Mouse (Mus musculus) limb, embryonic 11.5 days (tissue): ENCODE results near the gene Etv3. TPM values are rescaled to one million over a fixed set of nuclear protein-coding genes. Genes with fewer than 3 reads are reported as not detected.
A peak's percentile ranks its signal among the peaks of the same experiment; 100 is the strongest.
"Not testable (repeated sequence)": the region's sequence is repeated elsewhere in the genome, so short reads cannot be mapped to it uniquely, and the experiment has no call there.

ENCODE experiments used
- ATAC-seq: fragments of 200-750 bp; cut with Nextera tagmentation; 2 replicates; pipeline ENCODE4 v1.8.0; 2017; ENCODE audit warnings: low read depth; ENCODE audit not compliant: insufficient number of reproducible peaks, low FRiP score, low TSS enrichment
- DNase-seq: peaks from one replicate; pipeline ENCODE4 v3.0.0-alpha.2; 2015; ENCODE audit warnings: low spot score
- H3K27ac ChIP-seq: fragments of 300-500 bp; sonication (generic); replicated peaks from 2 replicates; pipeline ENCODE4 v1.5.1; 2014; ENCODE audit warnings: low read depth, mild to moderate bottlenecking, low read length
- H3K27me3 ChIP-seq: fragments of 300-500 bp; sonication (generic); 2 replicates; pipeline ENCODE4 v1.6.1; 2014; ENCODE audit warnings: mild to moderate bottlenecking, low read length, mixed read lengths; ENCODE audit not compliant: control insufficient read depth, insufficient read depth
- H3K36me3 ChIP-seq: fragments of 300-500 bp; sonication (generic); 2 replicates; pipeline ENCODE4 v1.6.1; 2014; ENCODE audit warnings: mild to moderate bottlenecking, low read length, moderate library complexity, mixed read lengths; ENCODE audit not compliant: control insufficient read depth, insufficient read depth
- H3K4me1 ChIP-seq: fragments of 300-500 bp; sonication (generic); 2 replicates; pipeline ENCODE4 v1.6.1; 2014; ENCODE audit warnings: low read length, mixed read lengths; ENCODE audit not compliant: control insufficient read depth, insufficient read depth
- H3K4me2 ChIP-seq: fragments of 300-500 bp; sonication (generic); 2 replicates; pipeline ENCODE4 v1.6.1; 2014; ENCODE audit warnings: low read depth, mild to moderate bottlenecking, moderate library complexity; ENCODE audit not compliant: severe bottlenecking
- H3K4me3 ChIP-seq: fragments of 300-500 bp; sonication (generic); 2 replicates; pipeline ENCODE4 v1.5.1; 2014; ENCODE audit warnings: low read depth, low read length
- H3K9ac ChIP-seq: fragments of 300-500 bp; sonication (generic); 2 replicates; pipeline ENCODE4 v1.6.1; 2014; ENCODE audit warnings: mild to moderate bottlenecking, low read length
- H3K9me3 ChIP-seq: fragments of 300-500 bp; sonication (generic); 2 replicates; pipeline ENCODE4 v1.6.1; 2016; ENCODE audit warnings: low read length; ENCODE audit not compliant: control insufficient read depth
- WGBS: fragments of 180-500 bp; shearing (Covaris S2); extraction: QIAGEN DNeasy Blood & Tissue Kit; methylation state at CpG from one replicate; pipeline ENCODE4 v1.1.7; 2014; 5-methylcytosine and 5-hydroxymethylcytosine counted together
- polyA plus RNA-seq: library from polyadenylated mRNA; unstranded; fragments of >200 nt; fragmentation: Nextera tagmentation; extraction: Ambion mirVana; gene quantifications from 2 replicates; pipeline ENCODE4 v1.2.1, GENCODE M21; 2014

The Etv3 gene
- polyA plus RNA-seq, 1 experiment from 2014 or later = 11.2 TPM

GRCm38 (mm10) chr3:87554859-87555258 lies 29.7 kb downstream of the Etv3 start:
- not testable (repeated sequence) for DNase-seq, H3K4me1 ChIP-seq, H3K4me2 ChIP-seq, H3K4me3 ChIP-seq, ATAC-seq, H3K9ac ChIP-seq, H3K36me3 ChIP-seq, H3K27me3 ChIP-seq, H3K27ac ChIP-seq, H3K9me3 ChIP-seq
- WGBS = 86% methylated on average over 10 of the region's 13 CpGs

- WGBS = 68% methylated on average over 3 of the region's 3 CpGs
- Histone ChIP-seq H3K9me3 (no peaks in the 10 kb centered on the region), H3K4me1 (no peaks in the 10 kb centered on the region), H3K27me3 (no peaks in the 10 kb centered on the region), H3K36me3 (no peaks in the 10 kb centered on the region), H3K9ac (no peak overlapping the region), H3K27ac (no peak overlapping the region), H3K4me3 (no peak overlapping the region), H3K4me2 (no peak overlapping the region)
- ATAC-seq = no peak
- DNase-seq = no peak
Observed at GRCm38 (mm10) chr3:87556109-87556531, 30.9 kb downstream of the Etv3 start.

GRCm38 (mm10) chr3:87556668-87557278 lies 31.6 kb downstream of the Etv3 start:
- WGBS = 88% methylated on average over 12 of the region's 12 CpGs
- Histone ChIP-seq H3K36me3 (no peaks in the 10 kb centered on the region), H3K27ac (no peak overlapping the region), H3K4me2 (no peak overlapping the region), H3K4me3 (no peak overlapping the region), H3K9ac (no peak overlapping the region), H3K9me3 (no peaks in the 10 kb centered on the region), H3K4me1 (no peaks in the 10 kb centered on the region), H3K27me3 (no peaks in the 10 kb centered on the region)
- no peak for ATAC-seq
- DNase-seq = no peak

GRCm38 (mm10) chr3:87560156-87560555 lies 34.9 kb downstream of the Etv3 start:
- H3K9me3 ChIP-seq = no peaks in the 10 kb centered on the region
- H3K9ac ChIP-seq = no peak overlapping the region
- no peak for ATAC-seq
- H3K4me2 ChIP-seq = no peak overlapping the region
- no peak overlapping the region for H3K27ac ChIP-seq
- H3K27me3 ChIP-seq = no peaks in the 10 kb centered on the region
- 65% methylated on average over 3 of the region's 3 CpGs for WGBS
- no peaks in the 10 kb centered on the region for H3K4me1 ChIP-seq
- DNase-seq = no peak
- no peak overlapping the region for H3K4me3 ChIP-seq
- H3K36me3 ChIP-seq = no peaks in the 10 kb centered on the region

- H3K36me3 ChIP-seq = no peaks in the 10 kb centered on the region
- no peak for DNase-seq
- H3K27me3 ChIP-seq = no peaks in the 10 kb centered on the region
- no peak for ATAC-seq
- WGBS = 76% methylated on average over 8 of the region's 8 CpGs
- H3K9ac ChIP-seq = no peak overlapping the region
- no peak overlapping the region for H3K27ac ChIP-seq
- H3K4me2 ChIP-seq = no peak overlapping the region
- H3K4me1 ChIP-seq = 0 out of 2 replicates have a peak, but pooled peaks cover 3% of the 10 kb centered on the region
- no peak overlapping the region for H3K4me3 ChIP-seq
- H3K9me3 ChIP-seq = no peaks in the 10 kb centered on the region
Observed at GRCm38 (mm10) chr3:87561434-87561833, 36.2 kb downstream of the Etv3 start.

GRCm38 (mm10) chr3:87562370-87562769 lies 37.2 kb downstream of the Etv3 start:
- Histone ChIP-seq H3K9me3 (no peaks in the 10 kb centered on the region), H3K36me3 (no peaks in the 10 kb centered on the region), H3K27me3 (no peaks in the 10 kb centered on the region), H3K4me2 (no peak overlapping the region), H3K4me1 (0 out of 2 replicates have a peak, but pooled peaks cover 3% of the 10 kb centered on the region), H3K4me3 (no peak overlapping the region), H3K9ac (no peak overlapping the region), H3K27ac (no peak overlapping the region)
- 3% methylated on average over 6 of the region's 6 CpGs for WGBS
- ATAC-seq = 0 out of 2 replicates have a peak, but pooled peaks have one; percentile 36
- DNase-seq = peak; percentile 91

GRCm38 (mm10) chr3:87563466-87563865 lies 38.3 kb downstream of the Etv3 start:
- ATAC-seq = no peak
- no peak overlapping the region for H3K27ac ChIP-seq

GRCm38 (mm10) chr3:87565623-87566022 lies 40.4 kb downstream of the Etv3 start:
- H3K36me3 ChIP-seq = no peaks in the 10 kb centered on the region
- H3K9me3 ChIP-seq = no peaks in the 10 kb centered on the region
- no peak overlapping the region for H3K4me3 ChIP-seq
- H3K27me3 ChIP-seq = no peaks in the 10 kb centered on the region
- DNase-seq (no peak), ATAC-seq (no peak)
- 0 out of 2 replicates have a peak, but pooled peaks cover 3% of the 10 kb centered on the region for H3K4me1 ChIP-seq
- H3K4me2 ChIP-seq = no peak overlapping the region
- H3K9ac ChIP-seq = no peak overlapping the region
- no peak overlapping the region for H3K27ac ChIP-seq
- WGBS = 82% methylated on average over 6 of the region's 6 CpGs

More at GRCm38 (mm10) chr3:87563466-87563865, 38.3 kb downstream of the Etv3 start:
- no peak overlapping the region for H3K4me3 ChIP-seq
- H3K36me3 ChIP-seq = no peaks in the 10 kb centered on the region
- no peak overlapping the region for H3K9ac ChIP-seq
- no peaks in the 10 kb centered on the region for H3K9me3 ChIP-seq
- H3K4me1 ChIP-seq = 0 out of 2 replicates have a peak, but pooled peaks cover 3% of the 10 kb centered on the region
- WGBS = 84% methylated on average over 5 of the region's 5 CpGs
- no peak overlapping the region for H3K4me2 ChIP-seq
- no peak for DNase-seq
- H3K27me3 ChIP-seq = no peaks in the 10 kb centered on the region

GRCm38 (mm10) chr3:87566066-87566465 lies 40.9 kb downstream of the Etv3 start:
- H3K4me3 ChIP-seq = no peak overlapping the region
- H3K9me3 ChIP-seq = no peaks in the 10 kb centered on the region
- DNase-seq (peak; percentile 76), ATAC-seq (peak; percentile 96)
- H3K4me2 ChIP-seq = no peak overlapping the region
- no peak overlapping the region for H3K9ac ChIP-seq
- no peaks in the 10 kb centered on the region for H3K27me3 ChIP-seq
- no peak overlapping the region for H3K27ac ChIP-seq
- H3K4me1 ChIP-seq = 0 out of 2 replicates have a peak, but pooled peaks cover 3% of the 10 kb centered on the region
- H3K36me3 ChIP-seq = no peaks in the 10 kb centered on the region
- 16% methylated on average over 4 of the region's 4 CpGs for WGBS
